Mouse (Mus musculus) embryonic facial prominence, embryonic 14.5 days (tissue): Measurements from ENCODE around the gene Ms4a4d. TPM values are rescaled to one million over a fixed set of nuclear protein-coding genes. Genes with fewer than 3 reads are reported as not detected.

Experiments used
- ATAC-seq: fragments of 200-750 bp; cut with Nextera tagmentation; 2 replicates; pipeline ENCODE4 v1.8.0; 2017; ENCODE audit warnings: low read depth, moderate number of reproducible peaks, moderate TSS enrichment
- DNase-seq: peaks from one replicate; pipeline ENCODE4 v3.0.0-alpha.2; 2015; ENCODE audit warnings: low spot score
- H3K27ac ChIP-seq: fragments of 300-500 bp; sonication (generic); replicated peaks from 2 replicates; pipeline ENCODE4 v1.5.1; 2014; ENCODE audit warnings: low read depth, mild to moderate bottlenecking, low read length, moderate library complexity
- H3K27me3 ChIP-seq: fragments of 300-500 bp; sonication (generic); replicated peaks from 2 replicates; pipeline ENCODE4 v1.6.1; 2014; ENCODE audit warnings: low read length; ENCODE audit not compliant: control insufficient read depth, insufficient read depth
- H3K36me3 ChIP-seq: fragments of 300-500 bp; sonication (generic); 2 replicates; pipeline ENCODE4 v1.6.1; 2014; ENCODE audit warnings: low read length, mixed read lengths; ENCODE audit not compliant: control insufficient read depth, insufficient read depth
- H3K4me1 ChIP-seq: fragments of 300-500 bp; sonication (generic); 2 replicates; pipeline ENCODE4 v1.6.1; 2014; ENCODE audit warnings: antibody characterized with exemption, low read length; ENCODE audit not compliant: control insufficient read depth, insufficient read depth
- H3K4me2 ChIP-seq: fragments of 300-500 bp; sonication (generic); 2 replicates; pipeline ENCODE4 v1.6.1; 2014; ENCODE audit warnings: low read depth, mild to moderate bottlenecking, low read length, moderate library complexity, mixed read lengths
- H3K4me3 ChIP-seq: fragments of 300-500 bp; sonication (generic); 2 replicates; pipeline ENCODE4 v1.5.1; 2014; ENCODE audit warnings: low read depth, mild to moderate bottlenecking, low read length
- H3K9ac ChIP-seq: fragments of 300-500 bp; sonication (generic); 2 replicates; pipeline ENCODE4 v1.6.1; 2014; ENCODE audit warnings: low read depth, mild to moderate bottlenecking, low read length, moderate library complexity, mixed read lengths
- H3K9me3 ChIP-seq: fragments of 300-500 bp; sonication (generic); 2 replicates; pipeline ENCODE4 v1.6.1; 2016; ENCODE audit warnings: low read length; ENCODE audit not compliant: control insufficient read depth
- WGBS: fragments of 180-500 bp; shearing (Covaris S2); extraction: QIAGEN DNeasy Blood & Tissue Kit; methylation state at CpG from one replicate; pipeline ENCODE4 v1.1.7; 2014; 5-methylcytosine and 5-hydroxymethylcytosine counted together
- polyA plus RNA-seq: library from polyadenylated mRNA; unstranded; fragments of >200 nt; fragmentation: Nextera tagmentation; extraction: Ambion mirVana; gene quantifications from 2 replicates; pipeline ENCODE4 v1.2.1, GENCODE M21; 2014

Ms4a4d gene
- polyA plus RNA-seq, 1 experiment from 2014 or later = 1.1 TPM

GRCm38 (mm10) chr19:11602026-11602425, 65.4 kb downstream of the Ms4a4d start:
- no peaks in the 10 kb centered on the region for H3K4me1 ChIP-seq
- WGBS = 86% methylated on average over 2 of the region's 2 CpGs
- H3K36me3 ChIP-seq = no peaks in the 10 kb centered on the region
- no peak overlapping the region for H3K9ac ChIP-seq
- H3K4me2 ChIP-seq = no peak overlapping the region
- no peak overlapping the region for H3K4me3 ChIP-seq
- H3K27me3 ChIP-seq = no peaks in the 10 kb centered on the region
- ATAC-seq = no peak
- H3K27ac ChIP-seq = no peak overlapping the region
- H3K9me3 ChIP-seq = no peaks in the 10 kb centered on the region
- peak; percentile 41 for DNase-seq

GRCm38 (mm10) chr19:11604603-11605002, 68.0 kb downstream of the Ms4a4d start, which contains the start of gene Ms4a6d:
Gene Ms4a6d, minus strand, starts transcription at chr19:11604849.
- ATAC-seq = no peak
- Histone ChIP-seq H3K36me3 (no peaks in the 10 kb centered on the region), H3K4me2 (no peak within 1 kb of the TSS), H3K9ac (no peak within 1 kb of the TSS), H3K27me3 (no peaks in the 10 kb centered on the region), H3K27ac (no peak within 1 kb of the TSS), H3K4me1 (no peaks in the 10 kb centered on the region), H3K9me3 (no peaks in the 10 kb centered on the region), H3K4me3 (no peak within 1 kb of the TSS)
- DNase-seq = no peak
- 90% methylated on average over 2 of the region's 2 CpGs for WGBS

Other genes starting within 250 kb of the Ms4a4d start
- gene Ms4a14, start 222.3 kb upstream of the Ms4a4d start, polyA plus RNA-seq = 0.08 and 0.37 TPM in 2 replicates
- gene Ms4a7, start 200.7 kb upstream of the Ms4a4d start, polyA plus RNA-seq = 11.1 and 11.4 TPM in 2 replicates
- gene Ms4a4a, start 161.3 kb upstream of the Ms4a4d start, polyA plus RNA-seq = 5.2 and 7.1 TPM in 2 replicates
- gene Ms4a4c, start 132.0 kb upstream of the Ms4a4d start, polyA plus RNA-seq = 0.62 and 1.3 TPM in 2 replicates
- 0.14 and 0.17 TPM in 2 replicates for gene Ms4a4b, start 93.2 kb upstream of the Ms4a4d start, polyA plus RNA-seq
- gene Ms4a6c, start 67.4 kb upstream of the Ms4a4d start, polyA plus RNA-seq = 8.3 and 11.8 TPM in 2 replicates
- gene Gm8369, start 50.9 kb upstream of the Ms4a4d start, polyA plus RNA-seq = not detected in 2 replicates
- gene Ms4a6b, start 20.3 kb upstream of the Ms4a4d start, polyA plus RNA-seq = 10.5 and 12.2 TPM in 2 replicates
- gene Ms4a6d, start 68.0 kb downstream of the Ms4a4d start, polyA plus RNA-seq = 7.4 and 9.3 TPM in 2 replicates
- 0.94 and 1.6 TPM in 2 replicates for gene Ms4a2, start 86.9 kb downstream of the Ms4a4d start, polyA plus RNA-seq
- 0.36 TPM in 1 of 2 replicates, not detected in the other for gene Ms4a3, start 104.0 kb downstream of the Ms4a4d start, polyA plus RNA-seq
- gene Oosp2, start 123.8 kb downstream of the Ms4a4d start, polyA plus RNA-seq = not detected in 2 replicates
- not detected in 2 replicates for gene Oosp1, start 154.3 kb downstream of the Ms4a4d start, polyA plus RNA-seq
- gene Oosp3, start 160.3 kb downstream of the Ms4a4d start, polyA plus RNA-seq = not detected in 2 replicates
- gene Gif, start 210.8 kb downstream of the Ms4a4d start, polyA plus RNA-seq = not detected in 2 replicates
- 48.9 and 51.9 TPM in 2 replicates for gene Mrpl16, start 233.6 kb downstream of the Ms4a4d start, polyA plus RNA-seq